ENCODE assay signal across 13 mouse cellular contexts in genomic region chr5:38137163-38137562, GRCm38 (mm10).
"Had no signal": no experiment of that assay in that cellular context is flagged by ENCODE, and none has a peak within 500 bp of the region (broad histone marks: within the 10 kb centered on the region; RNA-seq: fewer than 3 reads in every experiment).

No protein-coding gene starts in this region.

- H3K36me3 ChIP-seq: liver, embryonic 13.5 days had no signal

- H3K9me3 ChIP-seq: limb, embryonic 12.5 days; liver, embryonic 13.5 days; stomach, embryonic 15.5 days had no signal

- H3K27me3 ChIP-seq: limb, embryonic 12.5 days; liver, embryonic 13.5 days; stomach, embryonic 15.5 days had no signal

- ATAC-seq: liver, postnatal 0 days; midbrain, embryonic 16.5 days had no signal

- H3K4me2 ChIP-seq: limb, embryonic 12.5 days; liver, embryonic 13.5 days; stomach, embryonic 15.5 days had no signal

- H3K27ac ChIP-seq: left cerebral cortex, adult 2 months; liver, embryonic 13.5 days; stomach, embryonic 15.5 days had no signal

- H3K9ac ChIP-seq: limb, embryonic 12.5 days; liver, embryonic 13.5 days; liver, postnatal 0 days; stomach, embryonic 15.5 days had no signal

- H3K4me3 ChIP-seq: left cerebral cortex, adult 2 months; limb, embryonic 12.5 days; liver, embryonic 13.5 days; stomach, embryonic 15.5 days had no signal

- DNase-seq: kidney, adult 18-20 months; kidney, postnatal 10 days; kidney, postnatal 4 days; liver; liver, embryonic 13.5 days; liver, postnatal 0 days; right cerebral cortex, postnatal 14 days; thymus, adult 2 months; thymus, postnatal 25 days had no signal

- H3K4me1 ChIP-seq: stomach, embryonic 15.5 days had no signal
